Mouse (Mus musculus): ENCODE measurements at regions not wholly inside any gene's neighbourhood (a gene's known extent, or its start where the extent isn't known, plus 50 kb on each side); places are given as distances from the start of the nearest gene placed in this dataset.

- TF ChIP-seq GATA1 (IDR thresholded peaks at IDR 0.05; ENCODE audit: borderline replicate concordance, low read length) (no peak), FLI1 (IDR thresholded peaks at IDR 0.05; ENCODE audit: low read length) (no peak)
Observed at GRCm38 (mm10) chr12:25312390-25312789, 215.4 kb upstream of the Id2 start.

Measured in megakaryocyte, embryonic 14.5 days (primary cell).